8 mouse cellular contexts compared by ENCODE assay signal in the genomic region with DNA sequence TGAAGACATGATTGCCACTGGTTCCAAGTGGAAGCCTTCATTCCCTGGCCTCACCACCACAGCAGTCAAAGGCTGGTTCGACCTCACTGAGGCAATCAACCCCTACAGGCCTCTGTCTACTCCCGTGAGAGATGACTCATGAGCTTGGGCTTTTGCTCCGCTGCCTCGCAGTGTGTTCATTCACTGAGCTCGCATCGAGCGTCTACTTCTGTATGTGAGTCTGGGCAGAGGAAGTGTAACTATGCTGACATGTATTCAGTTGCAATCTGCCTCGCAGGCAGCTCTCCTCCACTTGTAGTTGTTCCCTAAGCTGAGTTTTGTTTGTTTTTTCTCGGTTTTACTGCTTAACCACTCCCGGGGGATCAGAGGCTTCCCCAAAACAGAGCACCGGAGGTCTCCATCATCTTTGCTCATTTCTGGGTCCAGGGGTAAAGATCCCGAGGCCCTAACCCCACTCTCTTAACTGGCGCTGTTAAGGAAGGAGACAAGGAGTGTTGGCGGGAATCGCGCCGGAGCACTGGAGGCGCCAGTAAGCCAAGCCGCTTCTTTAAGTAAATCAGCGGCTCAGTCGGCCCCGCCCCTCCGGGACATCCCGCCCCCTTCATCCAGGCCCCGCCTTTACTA. TPM values are rescaled to one million over a fixed set of nuclear protein-coding genes. Genes with fewer than 3 reads are reported as not detected.
DNase-seq lines count a peak whose midpoint lies in the region; ATAC-seq and TF ChIP-seq lines count a peak whose summit lies in the region.

No protein-coding gene starts in this region.

- no peaks in the 10 kb centered on the region for H3K36me3 ChIP-seq in intestine, embryonic 14.5 days (ENCODE audit: control insufficient read depth, insufficient read depth, low read length)
- no peaks in the 10 kb centered on the region for H3K36me3 ChIP-seq in lung, embryonic 16.5 days (ENCODE audit: control insufficient read depth, insufficient read depth, low read length)

- peaks cover 23% of the 10 kb centered on the region for H3K4me1 ChIP-seq in intestine, embryonic 14.5 days (replicated peaks; ENCODE audit: control insufficient read depth, insufficient read depth, low read length)
- peaks cover 24% of the 10 kb centered on the region for H3K4me1 ChIP-seq in lung, embryonic 16.5 days (replicated peaks; ENCODE audit: control insufficient read depth, insufficient read depth, low read length)

- no peaks in the 10 kb centered on the region for H3K9me3 ChIP-seq in intestine, embryonic 14.5 days (ENCODE audit: control insufficient read depth, low read length)
- no peaks in the 10 kb centered on the region for H3K9me3 ChIP-seq in lung, embryonic 16.5 days (ENCODE audit: control insufficient read depth, low read length)

- TF ChIP-seq CTCF in brain, embryonic 14.5 days (IDR thresholded peaks at IDR 0.05; ENCODE audit: borderline replicate concordance, extremely low read depth, insufficient read depth, insufficient read length): no peak

- peak; percentile 18 to 30 for DNase-seq in spleen, postnatal 36 days (ENCODE audit: low spot score in 2 of 2)
- no peak for DNase-seq in spleen, adult 12 weeks (ENCODE audit: low spot score)
- peak; percentile 68 for DNase-seq in brain, embryonic 14.5 days (ENCODE audit: low read depth)
- peak; percentile 43 for DNase-seq in gastrocnemius, postnatal 25 days
- no peak for DNase-seq in intestine, embryonic 14.5 days (ENCODE audit: low spot score)
- DNase-seq in retina, embryonic 14.5 days (ENCODE audit: low spot score): peak; percentile 68
- DNase-seq in frontal cortex, postnatal 14 days (ENCODE audit: low spot score in 2 of 2): no peak

- peak; percentile 54 for ATAC-seq in intestine, embryonic 14.5 days (replicated peaks; ENCODE audit: low FRiP score, low TSS enrichment, low read depth)
- peak; percentile 26 for ATAC-seq in lung, embryonic 16.5 days (ENCODE audit: low read depth)

- H3K4me3 ChIP-seq in intestine, embryonic 14.5 days (ENCODE audit: low read depth, low read length): peak overlapping the region; percentile 57
- peak overlapping the region; percentile 44 for H3K4me3 ChIP-seq in lung, embryonic 16.5 days (ENCODE audit: low read length)

- H3K9ac ChIP-seq in intestine, embryonic 14.5 days (ENCODE audit: low read length): peak overlapping the region; percentile 37
- peak overlapping the region; percentile 67 for H3K9ac ChIP-seq in lung, embryonic 16.5 days (ENCODE audit: low read length)

- H3K27ac ChIP-seq in intestine, embryonic 14.5 days (ENCODE audit: low read depth): peak overlapping the region; percentile 90
- peak overlapping the region; percentile 92 for H3K27ac ChIP-seq in lung, embryonic 16.5 days (ENCODE audit: low read length)

- peak; percentile 26; the same call in 1 of the 2 replicates for TF ChIP-seq POLR2A in brain, embryonic 14.5 days (IDR thresholded peaks at IDR 0.05; ENCODE audit: borderline replicate concordance, extremely low read depth, insufficient read depth, insufficient read length, poor library complexity, severe bottlenecking)

- no peaks in the 10 kb centered on the region for H3K27me3 ChIP-seq in intestine, embryonic 14.5 days (replicated peaks; ENCODE audit: control insufficient read depth, insufficient read depth, low read length)
- no peaks in the 10 kb centered on the region for H3K27me3 ChIP-seq in lung, embryonic 16.5 days (ENCODE audit: control insufficient read depth, insufficient read depth, low read depth, low read length)

- WGBS in intestine, embryonic 14.5 days: under 1% methylated on average over 25 of the region's 25 CpGs
- under 1% methylated on average over 25 of the region's 25 CpGs for WGBS in lung, embryonic 16.5 days

- H3K4me2 ChIP-seq in intestine, embryonic 14.5 days (ENCODE audit: low read length): peak overlapping the region; percentile 63
- H3K4me2 ChIP-seq in lung, embryonic 16.5 days (ENCODE audit: low read depth, low read length): peak overlapping the region; percentile 70

RNA-seq across cellular contexts. Expression of a gene that starts 0.6 kb away (rescaled TPM):
- 20.3 TPM in 2 replicates for polyA plus RNA-seq in brain, embryonic 14.5 days (2012; rRNA removed)
- total RNA-seq in gastrocnemius, postnatal 25 days (2021): 1 to 10 TPM; 3.2 to 3.4 TPM
- polyA plus RNA-seq in intestine, embryonic 14.5 days (2014; fragmentation: Nextera tagmentation; extraction: Ambion mirVana): 22.6 and 25.5 TPM in 2 replicates
- 26.4 and 27.8 TPM in 2 replicates for polyA plus RNA-seq in lung, embryonic 16.5 days (2015; fragmentation: Nextera tagmentation; extraction: Ambion mirVana)

Comparison
In these comparisons a context has a peak if more than half of its experiments do, and no peak if none do; other contexts are left out.
1. DNase-seq: peak in spleen, postnatal 36 days (2 of 2), brain, embryonic 14.5 days (single experiment), gastrocnemius, postnatal 25 days (single experiment) and retina, embryonic 14.5 days (single experiment); none in spleen, adult 12 weeks (single experiment), intestine, embryonic 14.5 days (single experiment) and frontal cortex, postnatal 14 days (0 of 2).